Comparison of ENCODE assay signal across 17 mouse cellular contexts in the genomic region with DNA sequence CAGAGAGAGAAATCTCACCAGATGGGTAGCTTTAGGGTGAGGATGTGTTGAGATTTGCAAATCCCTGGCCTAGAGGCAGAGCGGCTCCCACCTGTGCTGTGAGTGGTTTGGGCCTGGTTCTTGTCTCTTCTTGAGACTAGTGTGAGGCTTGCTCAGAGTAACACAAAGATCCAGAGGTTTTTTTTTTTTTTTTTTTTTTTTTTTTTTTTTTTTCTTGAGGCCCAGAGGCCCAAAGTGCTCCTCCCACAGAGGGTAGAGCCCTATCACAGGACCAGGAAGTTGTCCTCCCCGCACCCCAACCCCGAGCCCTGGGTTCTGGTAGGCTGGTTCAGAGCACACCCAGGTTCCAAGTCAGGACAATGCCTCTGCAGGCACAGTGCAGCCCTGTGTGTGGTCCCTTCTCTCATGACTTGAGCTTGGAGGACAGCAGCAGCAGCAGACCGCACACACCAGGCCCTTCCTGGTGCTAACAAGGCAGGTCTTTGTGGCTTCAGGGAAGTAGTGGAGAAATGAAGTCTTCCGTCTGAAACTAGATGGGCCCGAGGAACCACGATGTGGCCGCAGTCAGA. TPM values are rescaled to one million over a fixed set of nuclear protein-coding genes. Genes with fewer than 3 reads are reported as not detected.
A peak's percentile ranks its signal among the peaks of the same experiment; 100 is the strongest.
DNase-seq lines count a peak whose midpoint lies in the region; ATAC-seq and TF ChIP-seq lines count a peak whose summit lies in the region.
"Had no signal": no experiment of that assay in that cellular context is flagged by ENCODE, and none has a peak within 500 bp of the region (broad histone marks: within the 10 kb centered on the region; RNA-seq: fewer than 3 reads in every experiment).

No protein-coding gene starts in this region.

- H3K27ac ChIP-seq in midbrain, embryonic 10.5 days (replicated peaks): peak overlapping the region; percentile 88
- H3K27ac ChIP-seq in midbrain, embryonic 16.5 days (ENCODE audit: low read length): no peak overlapping the region
- H3K27ac ChIP-seq in hindbrain, embryonic 13.5 days: peak overlapping the region; percentile 40
- no peak overlapping the region for H3K27ac ChIP-seq in cerebellum, adult 2 months (ENCODE audit: insufficient read depth, low read length)
- H3K27ac ChIP-seq: heart, embryonic 10.5 days; kidney, embryonic 15.5 days had no signal

- H3K9ac ChIP-seq in midbrain, embryonic 16.5 days (ENCODE audit: low read depth, low read length): no peak overlapping the region
- no peak overlapping the region for H3K9ac ChIP-seq in hindbrain, embryonic 13.5 days
- H3K9ac ChIP-seq: kidney, embryonic 15.5 days; neural tube, embryonic 13.5 days had no signal

- no peaks in the 10 kb centered on the region for H3K9me3 ChIP-seq in midbrain, embryonic 10.5 days (replicated peaks)
- no peaks in the 10 kb centered on the region for H3K9me3 ChIP-seq in midbrain, embryonic 16.5 days (replicated peaks; ENCODE audit: control insufficient read depth, low read length, poor library complexity, severe bottlenecking)
- H3K9me3 ChIP-seq in hindbrain, embryonic 13.5 days: no peaks in the 10 kb centered on the region
- H3K9me3 ChIP-seq: heart, embryonic 10.5 days; kidney, embryonic 15.5 days; neural tube, embryonic 13.5 days had no signal

- H3K4me3 ChIP-seq in midbrain, embryonic 10.5 days: peak overlapping the region; percentile 23; the same call in 1 of the 2 replicates
- H3K4me3 ChIP-seq in midbrain, embryonic 16.5 days (ENCODE audit: low read depth, low read length): no peak overlapping the region
- H3K4me3 ChIP-seq in hindbrain, embryonic 13.5 days: no peak overlapping the region
- no peak overlapping the region for H3K4me3 ChIP-seq in cerebellum, adult 2 months (replicated peaks; ENCODE audit: insufficient read depth, low read depth, low read length)
- H3K4me3 ChIP-seq: heart, embryonic 10.5 days; kidney, embryonic 15.5 days; neural tube, embryonic 13.5 days had no signal

- no peak for ATAC-seq in midbrain, embryonic 16.5 days
- ATAC-seq in hindbrain, embryonic 13.5 days (ENCODE audit: low FRiP score): no peak

- H3K4me1 ChIP-seq in midbrain, embryonic 10.5 days: peaks cover 99% of the 10 kb centered on the region
- H3K4me1 ChIP-seq in midbrain, embryonic 16.5 days (ENCODE audit: control insufficient read depth, insufficient read depth, low read length): peaks cover 51% of the 10 kb centered on the region
- H3K4me1 ChIP-seq in hindbrain, embryonic 13.5 days (replicated peaks): peaks cover 92% of the 10 kb centered on the region
- H3K4me1 ChIP-seq in cerebellum, adult 2 months (ENCODE audit: control insufficient read depth, insufficient read depth, low read length): peaks cover 4% of the 10 kb centered on the region

- H3K4me2 ChIP-seq in midbrain, embryonic 16.5 days (ENCODE audit: low read length): no peak overlapping the region
- H3K4me2 ChIP-seq in hindbrain, embryonic 13.5 days: no peak overlapping the region
- H3K4me2 ChIP-seq: kidney, embryonic 15.5 days; liver, embryonic 11.5 days; neural tube, embryonic 13.5 days had no signal

- TF ChIP-seq POLR2A in cerebellum, adult 2 months (IDR thresholded peaks at IDR 0.05; ENCODE audit: borderline replicate concordance, insufficient read depth, low read length): no peak

- peak; percentile 68 for DNase-seq in midbrain, embryonic 10.5 days (ENCODE audit: low spot score)
- peak; percentile 52 for DNase-seq in embryo, embryonic 10.5 days (ENCODE audit: low spot score)
- DNase-seq in retina, embryonic 14.5 days (ENCODE audit: low spot score): peak; percentile 58
- DNase-seq in urinary bladder, postnatal 25 days (ENCODE audit: low spot score): no peak
- no peak for DNase-seq in urinary bladder, postnatal 4 days (ENCODE audit: low spot score in 2 of 2)
- DNase-seq in cerebellum, adult 2 months: no peak
- DNase-seq: cerebellum, adult 18-20 months; heart, postnatal 4 days; lung, postnatal 4 days; thymus, postnatal 36 days had no signal

- 45% methylated on average over 8 of the region's 8 CpGs for WGBS in midbrain, embryonic 10.5 days
- WGBS in midbrain, embryonic 16.5 days: 45% methylated on average over 8 of the region's 8 CpGs
- 42% methylated on average over 8 of the region's 8 CpGs for WGBS in hindbrain, embryonic 13.5 days
- 93% methylated on average over 8 of the region's 8 CpGs for WGBS in cerebellum, adult 2 months

- no peak for TF ChIP-seq CTCF in cerebellum, adult 2 months (IDR thresholded peaks at IDR 0.05; ENCODE audit: borderline replicate concordance, insufficient read depth, low read depth, low read length)

- H3K27me3 ChIP-seq in midbrain, embryonic 10.5 days (ENCODE audit: low read depth, poor library complexity, severe bottlenecking): peaks cover 2% of the 10 kb centered on the region; the same call in 1 of the 2 replicates
- no peaks in the 10 kb centered on the region for H3K27me3 ChIP-seq in midbrain, embryonic 16.5 days (ENCODE audit: control insufficient read depth, insufficient read depth, low read depth, low read length)
- H3K27me3 ChIP-seq in hindbrain, embryonic 13.5 days: no peaks in the 10 kb centered on the region
- no peaks in the 10 kb centered on the region for H3K27me3 ChIP-seq in cerebellum, adult 2 months (ENCODE audit: control insufficient read depth, insufficient read depth, low read length)
- H3K27me3 ChIP-seq: neural tube, embryonic 13.5 days had no signal

- no peaks in the 10 kb centered on the region for H3K36me3 ChIP-seq in midbrain, embryonic 10.5 days
- no peaks in the 10 kb centered on the region for H3K36me3 ChIP-seq in midbrain, embryonic 16.5 days (ENCODE audit: control insufficient read depth, insufficient read depth, low read length)
- no peaks in the 10 kb centered on the region for H3K36me3 ChIP-seq in hindbrain, embryonic 13.5 days
- H3K36me3 ChIP-seq: heart, embryonic 10.5 days; kidney, embryonic 15.5 days; neural tube, embryonic 13.5 days had no signal

RNA-seq across cellular contexts. Expression of gene Sema5b, which starts 44.3 kb away (rescaled TPM):
- 59.1 and 72.3 TPM in 2 replicates for polyA plus RNA-seq in midbrain, embryonic 10.5 days (2016; fragmentation: Nextera tagmentation; extraction: Ambion mirVana)
- polyA plus RNA-seq in midbrain, embryonic 16.5 days (2015; fragmentation: Nextera tagmentation; extraction: Ambion mirVana): 17.5 and 18.0 TPM in 2 replicates
- 26.2 and 29.3 TPM in 2 replicates for polyA plus RNA-seq in hindbrain, embryonic 13.5 days (2015; fragmentation: Nextera tagmentation; extraction: Ambion mirVana)
- polyA plus RNA-seq in cerebellum, adult 2 months (2012; rRNA removed): 10.7 and 13.5 TPM in 2 replicates
- polyA plus RNA-seq: C2C12 had no signal

Comparison
In these comparisons a context has a peak if more than half of its experiments do, and no peak if none do; other contexts are left out.
1. H3K27ac ChIP-seq: peak in midbrain, embryonic 10.5 days (single experiment) and hindbrain, embryonic 13.5 days (single experiment); none in midbrain, embryonic 16.5 days (single experiment) and cerebellum, adult 2 months (single experiment).
2. DNase-seq: peak in midbrain, embryonic 10.5 days (single experiment), embryo, embryonic 10.5 days (single experiment) and retina, embryonic 14.5 days (single experiment); none in urinary bladder, postnatal 25 days (single experiment), urinary bladder, postnatal 4 days (0 of 2) and cerebellum, adult 2 months (0 of 2).